Mouse (Mus musculus) urinary bladder, postnatal 4 days (tissue): ENCODE measurements around the gene BC004004.
"Not testable (repeated sequence)": the region's sequence is repeated elsewhere in the genome, so short reads cannot be mapped to it uniquely, and the experiment has no call there.

Experiments
- DNase-seq, 2 experiments: peaks; one replicate each; pipeline ENCODE4 v3.0.0; 2021 to 2022; ENCODE audit warnings: low spot score in 2 of 2

BC004004 gene

GRCm38 (mm10) chr17:29299282-29299681 lies 30.7 kb downstream of the BC004004 start:
- no peak for DNase-seq

DNA sequence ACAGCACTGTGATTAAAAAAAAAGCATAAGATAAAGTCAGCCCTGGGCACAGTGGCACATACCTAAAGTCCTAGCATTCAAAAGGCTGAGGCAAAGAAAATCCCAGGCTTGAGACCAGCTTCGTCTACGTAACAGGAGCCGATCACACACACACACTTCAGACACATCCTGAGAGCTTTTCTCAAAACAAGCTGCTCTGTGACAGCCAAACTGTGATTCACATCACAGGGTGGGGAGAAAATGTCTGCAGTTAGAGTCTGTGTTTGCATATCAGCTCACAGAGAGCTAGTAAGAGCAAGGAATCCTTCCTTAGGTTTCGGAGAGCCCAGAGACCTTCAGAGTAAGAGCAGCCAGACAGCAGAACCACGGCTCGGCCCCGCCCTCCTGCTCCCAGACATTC lies 32.3 kb downstream of the BC004004 start:
- DNase-seq, result no peak

- DNase-seq, result no peak
Measured at GRCm38 (mm10) chr17:29301421-29301820, 32.8 kb downstream of the BC004004 start.

DNA sequence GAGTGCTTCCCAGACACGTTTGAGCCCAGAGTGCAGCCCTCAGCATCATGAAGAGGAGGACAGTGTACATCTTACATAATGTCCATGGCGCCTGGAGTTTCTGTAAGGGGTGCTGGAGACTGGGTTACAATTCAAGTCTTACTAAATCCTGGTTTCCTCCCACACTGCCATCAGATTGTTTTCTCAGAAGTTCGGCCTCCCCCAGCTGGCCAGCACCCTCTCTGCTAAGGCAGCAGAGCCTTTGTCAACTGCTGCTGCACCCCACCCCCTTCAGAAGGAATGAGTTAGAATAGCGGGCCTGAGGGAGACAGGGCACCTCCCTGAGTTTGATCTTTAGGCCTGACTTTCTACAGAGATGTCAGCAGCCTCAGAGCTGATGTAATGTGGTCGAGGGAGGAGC lies 33.6 kb downstream of the BC004004 start:
- no peak for DNase-seq

DNA sequence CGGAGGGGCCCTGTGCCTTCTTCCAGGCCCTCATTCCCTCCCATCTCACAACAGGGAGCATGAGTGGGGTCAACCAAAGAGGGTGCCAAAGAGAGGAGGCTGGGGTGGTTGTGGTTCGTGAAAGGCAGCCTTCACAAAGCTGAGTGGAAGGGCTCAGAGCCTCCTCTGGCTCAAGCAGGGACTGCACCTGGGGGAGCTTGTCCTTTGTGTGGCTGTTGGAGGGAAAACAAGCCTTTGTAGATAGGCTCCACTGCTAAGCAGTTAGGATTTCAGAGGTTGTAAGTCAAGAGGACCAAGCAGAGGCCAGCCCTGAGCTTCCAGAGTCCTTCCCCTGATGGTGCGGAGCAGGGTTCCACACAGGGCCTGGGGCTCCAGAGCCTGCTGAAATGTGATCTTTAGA lies 34.5 kb downstream of the BC004004 start:
- no peak for DNase-seq

DNA sequence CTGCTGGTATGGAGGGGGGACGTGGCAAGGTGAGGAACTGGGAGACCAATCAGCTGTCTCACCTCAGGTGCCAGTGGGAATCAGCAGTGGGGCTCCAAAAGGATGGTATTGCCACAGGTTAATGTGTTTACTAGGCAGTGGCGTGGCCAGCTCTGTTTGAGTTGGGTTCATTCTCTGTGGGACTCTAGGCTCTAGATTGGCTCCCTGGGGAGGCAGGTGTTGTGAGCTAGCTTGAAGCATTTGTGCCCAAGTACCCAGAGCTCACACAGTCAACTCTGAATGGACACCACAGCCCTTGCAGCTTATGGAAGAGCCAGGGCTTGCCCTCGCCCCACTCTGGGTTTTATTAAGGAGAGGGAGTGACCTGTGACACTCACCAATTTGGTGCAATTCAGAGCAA lies 35.3 kb downstream of the BC004004 start:
- DNase-seq, result no peak

- DNase-seq, result no peak
Measured at GRCm38 (mm10) chr17:29304376-29305057, 35.9 kb downstream of the BC004004 start.

GRCm38 (mm10) chr17:29305058-29305806 lies 36.6 kb downstream of the BC004004 start:
- no peak for DNase-seq

DNA sequence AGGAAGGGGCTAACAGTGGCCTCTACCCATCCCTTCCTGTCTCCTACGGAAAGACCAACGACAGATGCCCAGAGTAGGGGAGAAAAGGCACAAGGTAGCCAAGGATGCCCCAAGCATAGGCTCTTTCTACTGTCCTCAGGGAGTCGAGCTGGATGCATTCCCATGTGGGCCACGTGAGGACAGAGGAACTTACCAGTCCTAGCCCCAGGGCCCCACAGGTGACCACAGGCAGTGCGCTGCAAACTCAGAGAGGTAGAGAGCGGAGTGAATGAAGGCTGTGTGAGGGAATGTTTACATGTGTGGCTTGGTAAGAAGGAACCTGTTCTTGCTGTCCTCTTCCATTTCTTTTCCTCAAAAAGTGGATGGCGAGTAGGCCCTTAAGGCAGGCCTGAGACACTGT lies 37.3 kb downstream of the BC004004 start:
- no peak for DNase-seq

DNA sequence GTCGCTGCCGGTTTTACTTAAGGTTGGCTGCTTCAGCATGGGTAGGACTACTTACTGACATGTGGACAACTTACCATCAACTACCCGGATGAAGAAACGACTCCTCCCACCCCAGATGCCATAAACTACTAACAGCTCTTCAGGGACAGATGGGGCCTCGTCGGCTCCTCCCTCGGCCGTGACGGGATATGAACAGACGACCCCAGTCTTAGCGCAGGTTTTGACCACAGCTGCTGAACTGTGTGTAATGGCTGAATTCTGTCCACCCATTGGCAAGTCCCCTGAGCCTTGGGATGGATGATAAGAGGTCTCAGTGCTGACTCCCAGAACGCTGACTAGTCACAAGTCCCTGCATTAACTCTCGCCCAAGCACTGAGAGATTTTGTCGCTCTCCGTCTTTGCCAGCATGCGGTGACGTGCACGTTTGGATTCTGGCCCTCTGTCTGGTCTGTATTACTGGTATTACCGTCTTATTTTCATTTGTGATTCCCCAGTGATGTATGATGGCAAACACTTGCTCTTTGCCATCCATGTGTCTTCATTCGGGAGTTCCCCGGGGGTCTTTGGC lies 41.6 kb downstream of the BC004004 start:
- no peak for DNase-seq

- DNase-seq, result no peak
Measured at GRCm38 (mm10) chr17:29311602-29312001, 43.0 kb downstream of the BC004004 start.

DNA sequence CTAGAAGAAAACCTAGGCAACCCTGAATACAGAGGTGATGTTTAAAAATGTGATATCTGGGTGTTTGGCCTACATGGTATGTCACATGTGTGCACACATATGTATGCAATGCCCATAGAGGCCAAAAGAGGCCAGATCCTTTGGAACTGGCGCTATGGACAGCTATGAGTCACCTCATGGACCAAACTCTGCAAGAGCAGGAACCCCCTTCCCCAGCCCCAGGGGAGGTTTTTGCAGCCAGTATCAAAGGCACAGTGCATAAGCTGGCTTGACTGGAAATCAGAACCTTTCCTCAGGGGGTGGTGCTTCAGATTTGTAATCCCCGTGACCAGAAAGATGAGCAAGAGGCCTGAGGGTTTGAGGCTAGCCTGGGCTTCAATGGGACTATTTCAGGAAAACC lies 43.5 kb downstream of the BC004004 start:
- DNase-seq, result no peak

- DNase-seq, result no peak
Measured at GRCm38 (mm10) chr17:29313300-29313699, 44.7 kb downstream of the BC004004 start.

DNA sequence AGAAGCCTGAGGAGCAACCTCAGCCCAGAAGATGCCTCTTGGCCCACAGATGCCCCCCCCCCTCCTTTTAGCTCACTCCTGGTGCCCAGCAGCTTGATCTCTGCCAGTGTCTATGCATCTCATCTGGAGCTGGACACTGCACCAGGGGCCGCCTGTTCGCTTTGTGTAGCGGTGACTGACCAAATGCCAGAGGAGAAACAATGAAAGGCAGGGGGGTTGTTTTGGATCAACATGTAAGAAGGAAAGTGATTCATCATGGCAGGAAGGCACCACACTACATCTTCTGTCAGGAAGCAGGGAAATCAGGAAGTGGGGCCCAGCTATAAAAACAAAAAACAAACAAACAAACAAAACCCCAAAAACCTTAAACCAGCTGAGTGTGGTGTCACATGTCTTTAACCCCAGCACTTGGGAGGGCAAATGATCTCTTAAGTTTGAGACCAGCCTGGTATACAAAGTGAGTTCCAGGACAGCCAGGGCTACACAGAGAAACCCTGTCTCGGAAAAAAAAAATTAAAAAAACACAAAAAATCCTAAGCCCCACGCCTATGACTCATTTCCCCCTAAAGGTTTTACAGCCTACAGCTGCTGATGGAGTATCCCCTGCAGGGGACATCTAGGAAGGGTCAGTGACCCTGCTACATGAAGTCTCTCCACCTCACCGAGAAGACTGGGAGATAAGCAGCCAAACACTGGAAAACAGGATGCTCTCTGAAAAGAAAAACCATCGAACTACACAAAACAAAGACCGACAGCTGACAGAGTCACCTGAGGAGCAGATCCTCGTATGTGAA lies 47.3 kb downstream of the BC004004 start:
- DNase-seq, result no peak

DNA sequence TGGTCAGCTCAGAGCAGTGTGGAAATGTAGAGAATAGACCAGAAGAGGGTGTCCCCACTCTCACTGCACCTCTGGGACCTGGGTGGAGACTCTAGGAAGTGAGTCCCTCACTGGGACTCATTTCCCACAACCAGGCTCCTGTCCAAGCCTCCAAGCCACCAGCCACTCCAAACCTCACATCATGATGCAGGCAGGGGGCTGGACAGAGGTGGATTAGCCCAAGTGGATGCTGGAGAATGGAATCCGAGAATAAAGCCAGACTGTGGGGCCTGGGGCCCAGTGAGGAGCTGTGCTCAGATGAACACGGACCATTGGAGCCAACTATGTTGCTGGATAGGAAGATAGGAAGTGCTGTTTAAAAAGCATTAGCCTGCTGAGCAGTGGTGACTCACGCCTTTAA lies 48.3 kb downstream of the BC004004 start:
- DNase-seq, result no peak

DNA sequence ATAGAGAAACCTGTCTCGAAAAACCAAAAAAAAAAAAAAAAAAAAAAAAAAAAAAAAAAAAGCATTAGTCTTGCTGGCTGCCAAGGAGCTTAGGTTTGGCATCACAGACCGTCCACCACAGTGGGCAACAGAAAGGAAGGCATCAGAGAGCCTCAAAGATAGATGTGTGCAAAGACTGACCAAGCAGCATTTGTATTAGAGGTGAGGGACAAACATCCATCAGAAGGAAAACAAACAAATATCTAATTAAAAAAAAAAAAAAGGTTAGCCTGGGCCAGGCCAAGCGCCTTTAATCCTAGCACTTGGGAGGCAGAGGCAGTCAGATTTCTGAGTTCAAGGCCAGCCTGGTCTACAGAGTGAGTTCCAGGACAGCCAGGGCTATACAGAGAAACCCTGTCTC lies 48.8 kb downstream of the BC004004 start, which contains the start of gene Pi16:
Gene Pi16 (plus strand): TSS at position 301 of the 400 bp plus-strand sequence.
- not testable (repeated sequence) for DNase-seq

DNA sequence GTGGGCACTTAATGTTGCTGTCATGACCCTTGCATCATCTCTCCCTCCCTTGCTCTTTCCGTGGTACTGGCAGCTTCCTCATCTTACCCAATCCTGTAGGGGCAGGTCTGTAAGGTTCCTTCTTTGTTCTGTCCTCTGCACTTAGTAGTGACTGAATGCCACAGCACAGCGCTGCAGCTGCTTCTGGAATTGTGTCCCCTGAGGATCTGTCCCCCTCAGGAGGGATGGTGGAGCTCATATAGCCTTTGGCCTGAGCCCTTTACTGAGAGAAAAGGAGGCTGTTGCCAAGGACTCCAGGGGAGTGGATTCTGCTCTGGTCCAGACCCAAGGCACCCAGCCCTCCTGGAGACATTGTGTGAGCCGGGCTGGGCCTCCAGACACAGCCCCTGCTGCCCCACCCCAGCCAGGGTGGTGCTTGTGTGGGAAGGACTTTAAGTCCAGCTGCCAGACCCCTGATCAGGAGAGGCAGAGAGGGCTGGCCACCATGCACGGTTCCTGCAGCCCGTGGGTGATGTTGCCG lies 50.2 kb downstream of the BC004004 start:
- no peak for DNase-seq

DNA sequence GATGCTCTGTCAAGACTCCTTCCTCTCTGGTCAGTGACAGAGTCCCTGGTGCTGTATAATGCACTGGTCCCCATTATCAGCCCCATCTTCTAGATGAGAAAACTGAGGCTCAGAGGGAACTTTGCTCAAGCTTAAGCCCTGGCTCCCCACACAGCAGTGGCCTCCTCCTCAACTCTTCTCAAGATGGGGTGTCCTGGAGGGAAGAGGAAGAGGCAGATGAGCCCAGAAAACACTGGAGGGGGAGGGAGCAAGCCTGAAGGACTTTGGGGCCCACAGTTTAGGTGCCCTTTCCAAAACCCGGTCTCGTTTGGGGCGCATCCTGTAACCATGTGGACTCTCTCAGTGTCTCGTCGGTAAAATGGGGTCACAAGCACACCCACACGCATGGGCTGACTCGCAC lies 50.9 kb downstream of the BC004004 start:
- no peak for DNase-seq

GRCm38 (mm10) chr17:29319881-29320639 lies 51.5 kb downstream of the BC004004 start:
- DNase-seq, result no peak

- no peak for DNase-seq
Measured at GRCm38 (mm10) chr17:29321765-29322602, 53.4 kb downstream of the BC004004 start.
